Mouse (Mus musculus) cerebellum, adult 8-10 months (tissue): ENCODE results near the gene Ece1.

Experiments used
- DNase-seq: peaks from one replicate; pipeline ENCODE4 v3.0.0; 2022

The Ece1 gene

DNA sequence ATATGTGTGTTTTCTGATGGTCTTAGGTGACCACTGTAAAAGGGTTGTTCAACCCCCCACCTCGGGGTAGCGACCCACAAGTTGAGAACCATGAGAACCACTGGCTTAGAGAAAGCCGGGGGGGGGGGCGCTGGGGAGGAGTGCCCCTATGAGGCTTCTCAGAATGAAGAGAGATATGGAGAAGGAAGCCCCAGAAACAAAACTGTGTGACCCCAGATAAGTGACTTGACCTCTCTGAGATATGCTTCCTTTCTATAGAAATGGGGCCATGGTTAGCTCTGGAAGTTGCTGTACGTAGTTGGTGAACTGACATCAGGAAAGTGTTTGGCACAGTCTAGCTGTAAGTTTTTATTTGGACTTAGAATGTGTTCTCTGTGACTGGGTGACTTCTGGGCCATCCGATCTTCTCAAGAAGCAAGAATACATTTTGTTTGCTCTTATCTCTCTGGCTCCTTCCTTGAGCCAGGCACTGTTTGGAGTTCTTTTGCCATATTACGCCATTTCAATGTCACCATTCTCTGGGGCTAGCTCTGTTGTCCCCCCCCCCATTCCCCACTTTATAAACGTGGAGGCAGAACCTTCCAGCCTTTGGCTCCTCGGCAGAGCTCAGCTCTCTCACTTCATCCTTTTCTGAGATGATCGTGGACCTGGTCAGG, 25.4 kb downstream of the Ece1 start:
- no peak for DNase-seq

- no peak for DNase-seq
These were observed 26.0 kb downstream of the Ece1 start for GRCm38 (mm10) chr4:137887993-137888388.

DNA sequence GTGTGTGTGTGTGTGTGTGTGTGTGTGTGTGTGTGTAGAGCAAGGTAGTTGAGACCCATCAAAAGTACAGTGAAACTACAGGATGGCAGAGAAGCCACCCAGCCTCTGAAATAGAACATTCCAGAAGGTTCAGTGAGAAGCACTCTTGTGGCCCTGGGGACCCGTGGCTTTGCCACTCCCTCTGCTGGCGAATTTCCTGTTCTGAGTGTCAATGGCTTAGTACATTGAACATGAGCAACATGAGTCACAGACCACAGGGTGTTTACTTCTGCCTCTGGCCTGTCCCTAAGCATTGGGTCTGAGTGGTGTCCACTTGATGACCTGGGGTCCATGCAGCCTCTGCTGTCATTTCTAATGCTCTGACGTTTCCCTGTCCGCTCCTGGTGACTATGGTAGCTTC, 28.6 kb downstream of the Ece1 start:
- DNase-seq: no peak

GRCm38 (mm10) chr4:137891553-137892145, 29.6 kb downstream of the Ece1 start:
- no peak for DNase-seq

DNA sequence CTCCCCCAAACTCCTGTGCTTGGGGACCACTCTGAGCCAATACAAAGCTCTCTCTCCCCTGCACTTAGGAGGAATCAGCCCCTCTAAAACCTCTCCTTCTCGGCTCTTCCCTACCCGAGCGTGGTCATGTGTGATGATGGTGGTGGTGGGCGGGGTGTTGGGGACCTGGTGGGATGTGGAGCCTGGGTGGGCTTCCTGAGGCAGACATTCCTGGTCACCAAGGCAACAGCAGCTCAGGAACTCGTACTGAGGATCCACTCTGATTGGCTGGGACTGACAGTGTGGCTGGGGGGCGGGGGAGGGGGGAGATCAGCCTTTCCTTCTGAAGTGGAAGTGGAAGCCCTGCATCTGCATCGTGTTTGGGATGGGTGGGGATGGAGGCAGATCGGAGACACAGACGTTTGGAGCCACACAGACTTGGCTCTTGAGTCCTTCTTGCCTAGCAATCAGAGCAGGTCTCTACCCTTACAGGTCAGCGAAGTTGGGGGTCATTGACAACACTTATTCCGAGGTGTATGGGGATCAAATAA, 30.7 kb downstream of the Ece1 start:
- no peak for DNase-seq

DNA sequence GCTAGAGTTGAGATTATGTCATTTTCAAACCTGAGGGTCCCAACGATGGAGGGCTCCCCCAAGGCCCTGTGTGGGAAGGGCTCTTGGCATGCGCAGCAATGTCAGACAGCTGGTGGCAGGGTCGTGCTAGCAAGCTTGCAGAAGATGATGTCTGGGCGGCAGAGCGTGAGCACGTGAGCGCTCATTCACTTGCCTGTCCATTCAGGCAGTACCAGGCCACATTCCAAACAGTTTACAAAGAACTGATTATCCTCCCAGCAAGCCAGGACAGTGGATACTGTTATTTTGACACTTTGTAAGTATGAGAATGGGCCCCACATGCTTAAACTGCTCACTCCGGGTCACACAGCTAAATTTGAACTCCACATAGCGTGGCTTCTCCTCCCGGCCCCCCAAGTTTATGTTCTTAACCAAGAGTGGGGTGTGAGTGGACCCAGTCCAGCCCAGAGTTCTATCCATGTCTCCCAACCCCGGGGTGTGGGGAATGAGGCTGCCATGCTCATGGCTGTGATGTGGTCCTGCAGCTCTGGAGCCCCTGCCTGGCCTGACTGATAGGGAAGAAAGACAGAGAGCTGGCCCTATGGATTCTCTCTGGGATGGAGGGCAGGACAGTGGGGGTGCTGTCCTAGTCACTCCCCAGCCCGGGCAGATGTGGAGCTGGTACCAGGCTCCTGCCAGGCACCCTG, 34.7 kb downstream of the Ece1 start:
- no peak for DNase-seq

GRCm38 (mm10) chr4:137897298-137897612, 35.2 kb downstream of the Ece1 start:
- DNase-seq: peak; percentile 57

DNA sequence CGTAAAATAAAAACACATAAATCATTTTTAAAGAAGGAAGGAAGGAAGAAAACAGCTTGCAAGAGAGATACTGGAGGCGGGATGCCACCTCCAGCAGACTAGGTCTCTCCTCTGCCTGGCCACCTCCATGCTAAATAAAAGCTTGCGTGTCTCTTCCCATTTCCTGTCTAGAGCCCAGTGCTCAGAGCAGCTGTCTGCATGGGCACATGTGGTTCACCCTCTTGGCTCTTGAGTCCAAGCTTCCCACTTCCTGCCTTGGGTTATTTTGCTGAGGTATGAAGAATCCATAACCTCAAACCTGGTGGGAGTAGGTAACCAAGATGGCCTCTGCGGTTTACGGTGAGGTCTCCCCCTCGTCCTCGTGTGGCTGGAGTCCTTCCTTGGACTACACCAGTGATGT, 36.5 kb downstream of the Ece1 start:
- DNase-seq: no peak

DNA sequence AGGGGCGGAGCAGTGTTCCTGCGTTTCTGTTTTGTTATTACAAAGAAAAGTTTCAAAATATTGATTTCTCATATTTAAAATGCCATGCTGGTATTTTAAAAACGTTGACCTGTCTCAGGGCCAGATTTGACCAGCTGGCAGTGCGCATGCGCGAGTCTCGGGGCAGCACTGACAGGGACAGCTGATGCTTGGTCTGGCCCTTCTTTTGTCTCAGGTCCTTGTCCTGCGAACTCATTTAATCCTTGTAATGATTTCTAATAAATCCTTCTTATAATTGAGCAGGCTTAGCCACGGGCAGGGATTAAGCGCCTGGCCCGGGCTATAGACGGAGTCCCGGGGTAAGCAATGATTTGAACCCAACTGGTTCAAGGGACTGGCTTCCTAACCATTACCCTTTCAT, 40.2 kb downstream of the Ece1 start:
- DNase-seq: no peak

DNA sequence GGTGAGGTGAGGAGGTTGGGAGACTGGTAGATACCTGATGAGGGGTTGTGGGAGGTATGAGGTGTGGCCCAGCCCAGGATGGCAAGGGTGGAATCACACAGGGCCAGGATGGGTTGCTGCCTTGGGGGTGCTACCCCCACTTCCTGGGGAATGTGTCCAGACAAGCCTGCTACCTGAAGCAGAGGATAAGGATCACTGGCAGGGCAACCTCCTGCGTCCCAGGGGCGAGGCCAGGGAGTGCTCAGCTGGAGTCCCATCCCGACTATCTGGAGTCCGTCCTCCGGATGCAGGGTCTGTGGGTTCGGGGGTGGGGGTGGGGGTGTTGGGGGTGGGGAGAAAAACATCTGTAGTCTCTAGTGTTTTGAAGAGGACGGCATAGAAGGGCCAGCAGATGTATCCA, 40.8 kb downstream of the Ece1 start:
- no peak for DNase-seq

DNA sequence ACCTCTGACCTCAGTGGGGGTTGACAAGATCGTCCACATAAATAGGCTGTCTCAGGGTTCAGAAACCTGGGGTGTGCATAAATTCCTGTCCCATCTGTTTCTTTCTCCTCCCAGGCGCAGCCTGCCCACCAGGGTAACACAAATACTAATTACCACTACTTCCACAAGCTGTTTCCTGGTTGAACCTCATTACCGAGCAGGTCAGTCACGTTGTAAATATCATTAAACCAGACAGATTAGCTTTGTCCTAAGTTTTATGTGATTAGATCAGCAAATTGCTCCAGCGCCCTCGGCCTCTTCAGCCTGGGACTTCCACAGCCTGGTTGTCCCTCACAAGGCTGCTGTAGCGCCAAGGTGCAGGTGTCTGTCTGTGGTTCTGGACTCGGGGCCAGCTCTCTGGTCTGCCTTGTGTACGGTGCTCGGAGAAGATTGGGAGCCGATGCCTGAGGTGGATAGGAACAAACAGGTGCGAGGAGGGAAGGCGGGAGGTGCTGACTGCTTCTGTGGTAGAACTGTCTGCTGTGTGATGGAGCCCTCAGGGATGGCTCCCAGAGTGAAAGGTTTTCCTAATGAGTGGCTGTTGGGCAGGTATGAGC, 43.0 kb downstream of the Ece1 start:
- DNase-seq: no peak

DNA sequence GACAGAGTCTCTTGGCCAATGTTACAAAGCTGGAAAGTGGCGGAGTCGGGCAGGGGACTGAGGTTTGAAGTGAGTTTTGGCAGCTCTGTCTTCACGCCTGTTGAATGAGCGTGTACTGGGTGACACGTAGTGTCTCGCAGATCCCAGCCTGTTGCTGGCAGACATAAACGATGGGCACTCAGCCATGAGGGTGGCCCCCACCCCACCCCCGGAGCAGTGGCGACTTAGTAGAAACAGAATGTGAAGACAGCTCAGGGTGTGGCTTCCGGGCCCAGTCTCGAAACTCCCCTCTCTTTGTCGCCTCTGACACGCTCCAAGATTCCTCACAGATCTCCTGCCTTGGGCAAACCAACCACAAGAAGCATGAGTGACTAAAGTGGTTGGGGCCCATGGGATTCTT, 45.9 kb downstream of the Ece1 start:
- no peak for DNase-seq

- DNase-seq: no peak
These were observed 46.5 kb downstream of the Ece1 start for GRCm38 (mm10) chr4:137908489-137908888.

DNA sequence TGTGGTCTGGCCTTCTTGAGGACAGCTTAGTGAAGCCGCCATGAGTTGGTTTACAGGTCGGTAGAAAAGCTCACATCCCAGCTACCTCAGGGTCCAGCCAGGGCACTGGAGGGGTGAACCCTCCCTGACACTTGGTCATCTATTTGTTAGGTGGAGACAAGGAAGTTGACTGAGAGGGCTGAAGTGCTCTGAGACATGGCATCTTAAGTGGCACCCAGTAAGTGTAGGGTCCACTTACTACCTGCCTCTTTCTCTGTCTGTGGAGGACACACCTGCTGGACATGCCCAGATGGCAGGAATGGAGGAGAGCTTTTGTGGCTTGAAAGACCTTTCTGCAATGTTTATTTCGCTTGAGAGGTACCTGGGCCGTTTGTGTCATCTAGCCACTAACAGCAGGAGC, 46.9 kb downstream of the Ece1 start:
- DNase-seq: no peak

DNA sequence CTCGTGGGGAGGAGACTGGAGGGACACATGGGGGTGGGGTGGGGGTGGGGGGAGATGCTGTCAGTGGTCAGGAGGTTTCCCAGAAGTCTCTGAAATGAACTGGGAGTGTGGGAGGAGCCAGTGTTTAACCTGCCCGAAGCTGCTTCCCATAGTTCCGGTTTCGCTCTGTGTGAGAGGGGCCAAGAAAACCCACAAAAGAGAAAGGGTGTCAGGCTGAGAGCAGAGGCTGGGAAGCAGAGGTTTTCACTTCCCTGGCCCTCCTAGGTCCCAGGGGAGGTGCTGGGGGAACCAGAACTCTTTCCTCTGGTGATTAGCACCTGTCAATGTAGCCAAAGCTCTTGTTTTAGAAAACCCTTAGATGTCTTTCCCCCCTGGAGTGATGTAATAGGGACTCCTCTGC, 47.4 kb downstream of the Ece1 start:
- DNase-seq: no peak

- DNase-seq: no peak
These were observed 48.5 kb downstream of the Ece1 start for GRCm38 (mm10) chr4:137910382-137911009.

GRCm38 (mm10) chr4:137911657-137912056, 49.6 kb downstream of the Ece1 start:
- no peak for DNase-seq

DNA sequence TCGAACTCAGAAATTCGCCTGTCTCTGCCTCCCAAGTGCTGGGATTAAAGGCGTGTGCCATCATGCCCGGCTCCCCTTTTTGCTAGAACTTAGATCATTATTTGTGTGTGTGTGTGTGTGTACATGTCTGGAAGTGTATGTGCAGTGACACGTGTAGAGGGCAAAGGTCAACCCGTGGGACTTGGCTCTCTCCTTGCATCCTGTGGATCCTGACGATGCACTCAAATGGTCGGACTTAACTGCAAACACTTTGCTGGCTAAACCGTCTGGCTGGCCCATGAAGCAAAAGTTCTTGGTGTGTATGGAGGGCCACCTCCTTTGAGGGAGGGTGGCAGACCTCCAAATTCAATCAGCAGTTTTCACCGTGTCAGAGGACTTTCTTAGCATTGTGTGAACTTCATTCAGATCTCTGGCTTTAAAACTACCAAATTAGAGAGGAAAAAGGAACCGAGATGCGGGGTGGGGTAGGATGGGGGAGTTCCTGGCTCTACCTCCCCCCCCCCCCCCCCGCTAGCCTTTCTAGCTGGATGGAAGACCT, 50.8 kb downstream of the Ece1 start:
- no peak for DNase-seq

GRCm38 (mm10) chr4:137913321-137914057, 51.5 kb downstream of the Ece1 start:
- no peak for DNase-seq

DNA sequence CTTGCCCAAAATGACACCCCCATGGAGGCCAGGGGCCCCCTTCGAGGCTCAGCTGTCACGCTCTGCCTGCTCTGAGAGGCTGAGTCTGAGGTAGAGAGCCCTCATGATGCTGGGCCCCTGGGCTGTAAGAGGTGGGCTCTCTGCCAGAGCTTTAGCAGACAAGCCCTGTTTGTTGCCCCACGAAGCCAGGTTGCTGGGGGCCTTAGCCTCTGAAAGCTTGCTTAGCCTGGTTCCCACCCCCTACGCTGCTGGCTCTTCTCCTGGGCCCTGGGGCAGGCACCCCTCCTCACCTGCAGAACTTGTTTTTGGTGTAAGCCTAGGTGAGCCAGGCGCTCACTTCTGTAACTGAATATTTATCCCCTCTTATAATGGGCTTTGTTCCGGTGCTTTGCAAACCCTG, 55.6 kb downstream of the Ece1 start:
- no peak for DNase-seq

GRCm38 (mm10) chr4:137918559-137918958, 56.5 kb downstream of the Ece1 start:
- DNase-seq: no peak

- no peak for DNase-seq
These were observed 57.1 kb downstream of the Ece1 start for GRCm38 (mm10) chr4:137919116-137919515.

GRCm38 (mm10) chr4:137920005-137920404, 58.0 kb downstream of the Ece1 start:
- no peak for DNase-seq
